ENCODE assay signal across 29 mouse cellular contexts in the genomic region with DNA sequence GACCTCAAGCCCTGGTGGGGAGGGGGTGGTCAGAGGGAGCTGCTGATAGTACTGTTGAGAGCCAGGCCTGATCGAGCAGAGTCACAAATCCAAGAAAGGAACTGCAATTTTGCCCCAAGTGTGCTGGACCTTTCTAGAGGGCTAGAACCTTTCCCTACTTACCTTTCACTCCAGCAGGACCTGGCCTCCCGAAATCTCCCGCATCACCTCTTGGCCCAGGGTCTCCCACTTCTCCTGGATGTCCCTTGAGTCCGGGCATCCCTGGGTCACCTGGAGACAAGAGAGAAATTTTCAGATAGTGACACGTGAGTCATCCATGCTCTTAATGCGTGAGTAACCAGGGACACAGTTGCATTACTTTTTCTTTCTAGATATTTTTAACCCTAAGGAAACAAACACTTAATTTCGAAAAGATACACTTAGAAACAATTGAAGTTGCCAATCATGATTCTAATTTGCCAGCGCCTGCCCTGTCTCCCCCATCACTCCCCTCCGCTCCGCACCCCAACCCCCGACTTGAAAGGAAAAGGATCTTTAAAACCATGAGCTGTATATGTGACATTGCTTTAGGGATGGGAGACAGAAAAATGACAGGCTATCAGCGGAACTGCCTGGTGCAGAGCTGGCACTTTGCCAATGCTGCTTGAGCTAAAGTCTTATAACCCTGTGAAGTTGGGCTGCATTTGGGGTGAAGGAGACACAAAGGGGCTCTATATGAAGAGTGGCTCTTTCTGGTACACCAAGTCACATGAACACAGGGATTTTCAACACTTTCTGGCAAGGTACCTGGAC.
DNase-seq lines count a peak whose midpoint lies in the region; ATAC-seq and TF ChIP-seq lines count a peak whose summit lies in the region.
"Had no signal": no experiment of that assay in that cellular context is flagged by ENCODE, and none has a peak within 500 bp of the region (broad histone marks: within the 10 kb centered on the region; RNA-seq: fewer than 3 reads in every experiment).

No protein-coding gene starts in this region.

- H3K4me3 ChIP-seq in forebrain, embryonic 14.5 days (ENCODE audit: low read depth, low read length), result no peak overlapping the region
- H3K4me3 ChIP-seq in forebrain, embryonic 10.5 days, result no peak overlapping the region
- no peak overlapping the region for H3K4me3 ChIP-seq in left cerebral cortex, adult 2 months
- H3K4me3 ChIP-seq in forebrain, embryonic 16.5 days (replicated peaks; ENCODE audit: low read length), result no peak overlapping the region
- H3K4me3 ChIP-seq in midbrain, embryonic 14.5 days (replicated peaks; ENCODE audit: low read depth, low read length), result no peak overlapping the region
- H3K4me3 ChIP-seq: embryonic facial prominence, embryonic 15.5 days; heart, adult 2 months; heart, embryonic 13.5 days; hindbrain, embryonic 10.5 days; limb, embryonic 10.5 days; limb, embryonic 15.5 days; liver, embryonic 13.5 days had no signal

- peak overlapping the region; percentile 44; the same call in 1 of the 2 replicates for H3K27ac ChIP-seq in forebrain, embryonic 14.5 days (ENCODE audit: low read depth, low read length)
- H3K27ac ChIP-seq in forebrain, embryonic 10.5 days, result no peak overlapping the region
- H3K27ac ChIP-seq in left cerebral cortex, adult 2 months, result no peak overlapping the region
- H3K27ac ChIP-seq in forebrain, embryonic 16.5 days (ENCODE audit: low read length), result no peak overlapping the region
- no peak overlapping the region for H3K27ac ChIP-seq in midbrain, embryonic 14.5 days (replicated peaks; ENCODE audit: low read depth, low read length)
- H3K27ac ChIP-seq: embryonic facial prominence, embryonic 15.5 days; heart, adult 2 months; heart, embryonic 13.5 days; hindbrain, embryonic 10.5 days; kidney, postnatal 0 days; limb, embryonic 10.5 days; limb, embryonic 15.5 days; liver, embryonic 13.5 days had no signal

- no peak for TF ChIP-seq CTCF in left cerebral cortex, adult 2 months (IDR thresholded peaks at IDR 0.05)

- no peaks in the 10 kb centered on the region for H3K9me3 ChIP-seq in forebrain, embryonic 14.5 days (replicated peaks; ENCODE audit: control insufficient read depth, low read length)
- no peaks in the 10 kb centered on the region for H3K9me3 ChIP-seq in forebrain, embryonic 10.5 days
- H3K9me3 ChIP-seq in forebrain, embryonic 16.5 days (ENCODE audit: control insufficient read depth, low read length), result no peaks in the 10 kb centered on the region
- H3K9me3 ChIP-seq in midbrain, embryonic 14.5 days (ENCODE audit: control insufficient read depth, low read length), result no peaks in the 10 kb centered on the region
- H3K9me3 ChIP-seq: embryonic facial prominence, embryonic 15.5 days; heart, embryonic 13.5 days; hindbrain, embryonic 10.5 days; limb, embryonic 10.5 days; limb, embryonic 15.5 days; liver, embryonic 13.5 days had no signal

- peaks cover 9% of the 10 kb centered on the region; the same call in 1 of the 2 replicates for H3K4me1 ChIP-seq in forebrain, embryonic 14.5 days (ENCODE audit: control insufficient read depth, insufficient read depth, low read length)
- H3K4me1 ChIP-seq in forebrain, embryonic 10.5 days, result peaks cover 21% of the 10 kb centered on the region
- H3K4me1 ChIP-seq in forebrain, embryonic 16.5 days (replicated peaks; ENCODE audit: control insufficient read depth, insufficient read depth, low read length), result peaks cover 5% of the 10 kb centered on the region
- 0 out of 2 replicates have a peak, but pooled peaks cover 4% of the 10 kb centered on the region for H3K4me1 ChIP-seq in midbrain, embryonic 14.5 days (ENCODE audit: control insufficient read depth, insufficient read depth, low read length)
- H3K4me1 ChIP-seq: embryonic facial prominence, embryonic 15.5 days; liver, embryonic 13.5 days had no signal

- ATAC-seq in forebrain, embryonic 14.5 days, result peak; percentile 33; the same call in 1 of the 2 replicates
- ATAC-seq in forebrain, embryonic 16.5 days, result peak; percentile 58; the same call in 1 of the 2 replicates
- no peak for ATAC-seq in midbrain, embryonic 14.5 days (ENCODE audit: low FRiP score, low TSS enrichment)
- ATAC-seq: hindbrain, embryonic 16.5 days; intestine, embryonic 16.5 days had no signal

- DNase-seq in forebrain, embryonic 14.5 days (ENCODE audit: low spot score), result peak; percentile 66
- DNase-seq in forebrain, embryonic 10.5 days (ENCODE audit: extremely low spot score, low spot score), result no peak
- peak; percentile 40 for DNase-seq in left cerebral cortex, postnatal 4 days
- DNase-seq in left cerebral cortex, adult 2 months (ENCODE audit: extremely low spot score in 1 of 2, low spot score in 2 of 2), result no peak
- DNase-seq in midbrain, embryonic 14.5 days, result peak; percentile 58
- no peak for DNase-seq in spleen, postnatal 10 days (ENCODE audit: low spot score in 2 of 2)
- DNase-seq: adrenal gland, adult 2 months; adrenal gland, postnatal 36 days; B cell, adult 2 months; cerebellum, adult 8-10 months; gastrocnemius, postnatal 25 days; heart, adult 2 months; heart, postnatal 10 days; kidney, adult 8-10 months; kidney, postnatal 4 days; liver, embryonic 13.5 days; lung, adult 18-20 months; lung, postnatal 14 days; thymus, adult 2 months; thymus, postnatal 36 days had no signal

- H3K4me2 ChIP-seq in forebrain, embryonic 14.5 days (ENCODE audit: low read length), result no peak overlapping the region
- H3K4me2 ChIP-seq in forebrain, embryonic 16.5 days (ENCODE audit: low read length), result no peak overlapping the region
- H3K4me2 ChIP-seq in midbrain, embryonic 14.5 days (ENCODE audit: low read length), result no peak overlapping the region
- H3K4me2 ChIP-seq: embryonic facial prominence, embryonic 15.5 days; heart, embryonic 13.5 days; limb, embryonic 15.5 days; liver, embryonic 13.5 days had no signal

- H3K27me3 ChIP-seq in forebrain, embryonic 14.5 days (replicated peaks; ENCODE audit: control insufficient read depth, insufficient read depth, low read length), result no peaks in the 10 kb centered on the region
- no peaks in the 10 kb centered on the region for H3K27me3 ChIP-seq in forebrain, embryonic 10.5 days (ENCODE audit: poor library complexity, severe bottlenecking)
- no peaks in the 10 kb centered on the region for H3K27me3 ChIP-seq in forebrain, embryonic 16.5 days (replicated peaks; ENCODE audit: control insufficient read depth, insufficient read depth, low read length)
- no peaks in the 10 kb centered on the region for H3K27me3 ChIP-seq in midbrain, embryonic 14.5 days (ENCODE audit: control insufficient read depth, insufficient read depth, low read length)
- H3K27me3 ChIP-seq: embryonic facial prominence, embryonic 15.5 days; heart, embryonic 13.5 days; limb, embryonic 15.5 days; liver, embryonic 13.5 days had no signal

- H3K9ac ChIP-seq in forebrain, embryonic 14.5 days (ENCODE audit: low read length), result no peak overlapping the region
- H3K9ac ChIP-seq in forebrain, embryonic 16.5 days (replicated peaks; ENCODE audit: low read depth, low read length), result no peak overlapping the region
- H3K9ac ChIP-seq in midbrain, embryonic 14.5 days (replicated peaks; ENCODE audit: low read length), result no peak overlapping the region
- H3K9ac ChIP-seq: embryonic facial prominence, embryonic 15.5 days; heart, embryonic 13.5 days; limb, embryonic 15.5 days; liver, embryonic 13.5 days had no signal

- H3K36me3 ChIP-seq in forebrain, embryonic 14.5 days (ENCODE audit: control insufficient read depth, insufficient read depth, low read length), result no peaks in the 10 kb centered on the region
- no peaks in the 10 kb centered on the region for H3K36me3 ChIP-seq in forebrain, embryonic 10.5 days (replicated peaks)
- H3K36me3 ChIP-seq in forebrain, embryonic 16.5 days (ENCODE audit: control insufficient read depth, insufficient read depth), result no peaks in the 10 kb centered on the region
- H3K36me3 ChIP-seq in midbrain, embryonic 14.5 days (ENCODE audit: control insufficient read depth, insufficient read depth, low read length), result no peaks in the 10 kb centered on the region
- H3K36me3 ChIP-seq: embryonic facial prominence, embryonic 15.5 days; heart, embryonic 13.5 days; hindbrain, embryonic 10.5 days; limb, embryonic 10.5 days; limb, embryonic 15.5 days; liver, embryonic 13.5 days had no signal

- 81% methylated on average over 12 of the region's 12 CpGs for WGBS in forebrain, embryonic 14.5 days
- 94% methylated on average over 12 of the region's 12 CpGs for WGBS in forebrain, embryonic 10.5 days
- WGBS in forebrain, embryonic 16.5 days, result 76% methylated on average over 12 of the region's 12 CpGs
- WGBS in midbrain, embryonic 14.5 days, result 83% methylated on average over 12 of the region's 12 CpGs

- intact Hi-C loops in left cerebral cortex, postnatal 4 days (cut with DNase I), result no loop called here
- intact Hi-C loops in left cerebral cortex, adult 2 months (cut with DNase I), result no loop called here

Comparison
In these comparisons a context has a peak if more than half of its experiments do, and no peak if none do; other contexts are left out.
1. DNase-seq: peak in forebrain, embryonic 14.5 days (single experiment), left cerebral cortex, postnatal 4 days (single experiment) and midbrain, embryonic 14.5 days (single experiment); none in forebrain, embryonic 10.5 days (single experiment), left cerebral cortex, adult 2 months (0 of 2) and spleen, postnatal 10 days (0 of 2).